Mouse (Mus musculus) kidney, adult 18-20 months (tissue): ENCODE results near the gene Olfr1443.
A peak's percentile ranks its signal among the peaks of the same experiment; 100 is the strongest.
"Not testable (repeated sequence)": the region's sequence is repeated elsewhere in the genome, so short reads cannot be mapped to it uniquely, and the experiment has no call there.

Source experiments
- DNase-seq: peaks from one replicate; pipeline ENCODE4 v3.0.0; 2021

The Olfr1443 gene

GRCm38 (mm10) chr19:12677812-12678211 lies at the start of gene Olfr1443:
TSS of gene Olfr1443 (plus strand) at chr19:12678112.
- DNase-seq, result no peak

GRCm38 (mm10) chr19:12633176-12633575 lies 44.7 kb upstream of the Olfr1443 start, which contains the start of gene Glyat:
TSS of gene Glyat (plus strand) at chr19:12633308.
- peak; percentile 31 for DNase-seq

GRCm38 (mm10) chr19:12634259-12634658 lies 43.7 kb upstream of the Olfr1443 start:
- DNase-seq, result no peak

GRCm38 (mm10) chr19:12634963-12635362 lies 42.9 kb upstream of the Olfr1443 start:
- DNase-seq, result no peak

GRCm38 (mm10) chr19:12636863-12637262 lies 41.0 kb upstream of the Olfr1443 start:
- DNase-seq, result no peak

GRCm38 (mm10) chr19:12638049-12638448 lies 39.9 kb upstream of the Olfr1443 start:
- DNase-seq, result no peak

GRCm38 (mm10) chr19:12649511-12649910 lies 28.4 kb upstream of the Olfr1443 start:
- no peak for DNase-seq

- no peak for DNase-seq
Observed at GRCm38 (mm10) chr19:12666156-12666555, 11.8 kb upstream of the Olfr1443 start.

GRCm38 (mm10) chr19:12668601-12669000 lies 9.3 kb upstream of the Olfr1443 start:
- not testable (repeated sequence) for DNase-seq

- no peak for DNase-seq
Observed at GRCm38 (mm10) chr19:12670139-12670538, 7.8 kb upstream of the Olfr1443 start, which contains the start of gene Olfr1442. TSS of gene Olfr1442 (plus strand) at chr19:12670439.

- no peak for DNase-seq
Observed at GRCm38 (mm10) chr19:12671051-12671450, 6.9 kb upstream of the Olfr1443 start.

GRCm38 (mm10) chr19:12684638-12685037 lies 6.7 kb downstream of the Olfr1443 start:
- no peak for DNase-seq

GRCm38 (mm10) chr19:12685231-12685630 lies 7.3 kb downstream of the Olfr1443 start:
- DNase-seq, result no peak

- no peak for DNase-seq
Observed at GRCm38 (mm10) chr19:12695590-12695989, 17.7 kb downstream of the Olfr1443 start, which contains the start of gene Keg1. TSS of gene Keg1 (plus strand) at chr19:12695786.

- DNase-seq, result no peak
Observed at GRCm38 (mm10) chr19:12696221-12696620, 18.3 kb downstream of the Olfr1443 start.

GRCm38 (mm10) chr19:12708458-12708857 lies 30.5 kb downstream of the Olfr1443 start:
- peak; percentile 17 for DNase-seq

GRCm38 (mm10) chr19:12708986-12709385 lies 31.1 kb downstream of the Olfr1443 start:
- no peak for DNase-seq

GRCm38 (mm10) chr19:12719189-12719588 lies 41.3 kb downstream of the Olfr1443 start:
- DNase-seq, result no peak

- no peak for DNase-seq
Observed at GRCm38 (mm10) chr19:12720463-12720862, 42.6 kb downstream of the Olfr1443 start.

GRCm38 (mm10) chr19:12720919-12721318 lies 43.0 kb downstream of the Olfr1443 start:
- not testable (repeated sequence) for DNase-seq

- DNase-seq, result peak; percentile 45
Observed at GRCm38 (mm10) chr19:12721596-12721995, 43.7 kb downstream of the Olfr1443 start.

GRCm38 (mm10) chr19:12722308-12722707 lies 44.4 kb downstream of the Olfr1443 start:
- peak; percentile 47 for DNase-seq

GRCm38 (mm10) chr19:12725851-12726250 lies 47.9 kb downstream of the Olfr1443 start:
- DNase-seq, result no peak

- DNase-seq, result no peak
Observed at GRCm38 (mm10) chr19:12731036-12731435, 53.1 kb downstream of the Olfr1443 start.

GRCm38 (mm10) chr19:12731950-12732349 lies 54.0 kb downstream of the Olfr1443 start:
- DNase-seq, result no peak
